ENCODE assay signal across 9 mouse cellular contexts in genomic region chr3:37845313-37846023, GRCm38 (mm10).
DNase-seq lines count a peak whose midpoint lies in the region; ATAC-seq and TF ChIP-seq lines count a peak whose summit lies in the region.
"Had no signal": no experiment of that assay in that cellular context is flagged by ENCODE, and none has a peak within 500 bp of the region (broad histone marks: within the 10 kb centered on the region; RNA-seq: fewer than 3 reads in every experiment).

No protein-coding gene starts in this region.

- TF ChIP-seq POLR2A in small intestine, adult 2 months (IDR thresholded peaks at IDR 0.05; ENCODE audit: low read depth, low read length): no peak

- intact Hi-C loops in heart, postnatal 25 days (cut with DNase I): loop anchor here (2.0 kb wide), 1 partner anchor 27 kb away; no protein-coding TSS in a partner anchor

- H3K9me3 ChIP-seq in liver, embryonic 11.5 days (ENCODE audit: control insufficient read depth, low read length): no peaks in the 10 kb centered on the region

- no peaks in the 10 kb centered on the region; the same call in 1 of the 2 replicates for H3K4me1 ChIP-seq in small intestine, adult 2 months (ENCODE audit: control insufficient read depth, insufficient read depth, insufficient read length, low read length)
- no peaks in the 10 kb centered on the region for H3K4me1 ChIP-seq in liver, embryonic 11.5 days (replicated peaks; ENCODE audit: control insufficient read depth, insufficient read depth, low read length)

- peak; percentile 35 for DNase-seq in adrenal gland, postnatal 14 days
- no peak for DNase-seq in adrenal gland, adult 18-20 months (ENCODE audit: low spot score in 2 of 2)
- DNase-seq in ovary, postnatal 10 days (ENCODE audit: low spot score): peak; percentile 23
- no peak for DNase-seq in ovary, postnatal 14 days (ENCODE audit: low spot score)
- peak; percentile 53 for DNase-seq in heart, postnatal 25 days (ENCODE audit: low spot score)
- no peak for DNase-seq in liver, embryonic 11.5 days (ENCODE audit: low spot score)

- peak overlapping the region; percentile 69 for H3K27ac ChIP-seq in small intestine, adult 2 months (ENCODE audit: insufficient read depth, low read depth, low read length)
- no peak overlapping the region for H3K27ac ChIP-seq in liver, embryonic 11.5 days (ENCODE audit: low read depth, low read length)
- H3K27ac ChIP-seq: macrophage had no signal

- 73% methylated on average over 11 of the region's 11 CpGs for WGBS in small intestine, adult 2 months
- WGBS in liver, embryonic 11.5 days: 76% methylated on average over 11 of the region's 11 CpGs

- H3K4me3 ChIP-seq in small intestine, adult 2 months (ENCODE audit: low read depth, low read length): no peak overlapping the region
- no peak overlapping the region for H3K4me3 ChIP-seq in liver, embryonic 11.5 days (ENCODE audit: low read depth, low read length)

- no peaks in the 10 kb centered on the region for H3K36me3 ChIP-seq in small intestine, adult 2 months (ENCODE audit: control insufficient read depth, insufficient read depth, low read length)
- H3K36me3 ChIP-seq in liver, embryonic 11.5 days (ENCODE audit: control insufficient read depth, insufficient read depth, low read length): no peaks in the 10 kb centered on the region

- no peaks in the 10 kb centered on the region for H3K27me3 ChIP-seq in small intestine, adult 2 months (ENCODE audit: control insufficient read depth, insufficient read depth, low read length)
- no peaks in the 10 kb centered on the region for H3K27me3 ChIP-seq in liver, embryonic 11.5 days (replicated peaks; ENCODE audit: control insufficient read depth, insufficient read depth, low read length)

- no peak for TF ChIP-seq CTCF in small intestine, adult 2 months (IDR thresholded peaks at IDR 0.05; ENCODE audit: extremely low read depth, insufficient read length, insufficient replicate concordance, low read depth, low read length)

- ATAC-seq in liver, embryonic 11.5 days (replicated peaks; ENCODE audit: low FRiP score): no peak
- no peak for ATAC-seq in erythroid progenitor cell, adult 5-6 weeks (replicated peaks; ENCODE audit: low FRiP score, poor library complexity, severe bottlenecking)

- H3K4me2 ChIP-seq in liver, embryonic 11.5 days: no peak overlapping the region

- no peak overlapping the region for H3K9ac ChIP-seq in liver, embryonic 11.5 days (ENCODE audit: low read depth, low read length)

Comparison
In these comparisons a context has a peak if more than half of its experiments do, and no peak if none do; other contexts are left out.
1. DNase-seq: peak in adrenal gland, postnatal 14 days (single experiment), ovary, postnatal 10 days (single experiment) and heart, postnatal 25 days (single experiment); none in adrenal gland, adult 18-20 months (0 of 2), ovary, postnatal 14 days (single experiment) and liver, embryonic 11.5 days (single experiment).